Mouse (Mus musculus) cortical plate, adult 2 months (tissue): ENCODE data around the gene Bbc3.

ENCODE experiments used
- CTCF ChIP-seq: fragments of 200-500 bp; IDR thresholded peaks from 2 replicates; pipeline ENCODE4 v1.5.1; 2011; ENCODE audit warnings: mild to moderate bottlenecking, control low read depth, low read length; ENCODE audit not compliant: insufficient read depth; ENCODE audit errors: extremely low read depth
- POLR2A ChIP-seq: fragments of 200-500 bp; IDR thresholded peaks from 2 replicates; pipeline ENCODE4 v1.6.1; 2011; ENCODE audit warnings: mild to moderate bottlenecking, low read length, control low read depth; ENCODE audit not compliant: insufficient read depth; ENCODE audit errors: extremely low read depth

GRCm38 (mm10) chr7:16259110-16259590 is 49.0 kb upstream of the Bbc3 start, which contains the start of gene C5ar1:
- no peak for TF ChIP-seq POLR2A
- TF ChIP-seq CTCF = no peak
